Mouse (Mus musculus) ES-E14 (cell line): ENCODE data around the gene Cox10.

Source experiments
- CHD2 ChIP-seq: IDR thresholded peaks from 2 replicates; pipeline ENCODE4 v1.6.1; 2014; ENCODE audit warnings: mild to moderate bottlenecking, low read depth, low read length, inconsistent platforms
- HCFC1 ChIP-seq: IDR thresholded peaks from 2 replicates; pipeline ENCODE4 v1.6.1; 2012; ENCODE audit warnings: low read length, inconsistent platforms, borderline replicate concordance; ENCODE audit not compliant: insufficient read depth
- MAFK ChIP-seq: IDR thresholded peaks from 2 replicates; pipeline ENCODE4 v1.6.1; 2014; ENCODE audit warnings: mild to moderate bottlenecking, low read depth, low read length, inconsistent platforms; ENCODE audit not compliant: insufficient read depth
- ZC3H11A ChIP-seq: IDR thresholded peaks from 2 replicates; pipeline ENCODE4 v1.6.1; 2012; ENCODE audit warnings: low read depth, mild to moderate bottlenecking, inconsistent platforms, low read length, borderline replicate concordance
- ZNF384 ChIP-seq: IDR thresholded peaks from 2 replicates; pipeline ENCODE4 v1.6.1; 2012; ENCODE audit warnings: low read depth, low read length, inconsistent platforms

DNA sequence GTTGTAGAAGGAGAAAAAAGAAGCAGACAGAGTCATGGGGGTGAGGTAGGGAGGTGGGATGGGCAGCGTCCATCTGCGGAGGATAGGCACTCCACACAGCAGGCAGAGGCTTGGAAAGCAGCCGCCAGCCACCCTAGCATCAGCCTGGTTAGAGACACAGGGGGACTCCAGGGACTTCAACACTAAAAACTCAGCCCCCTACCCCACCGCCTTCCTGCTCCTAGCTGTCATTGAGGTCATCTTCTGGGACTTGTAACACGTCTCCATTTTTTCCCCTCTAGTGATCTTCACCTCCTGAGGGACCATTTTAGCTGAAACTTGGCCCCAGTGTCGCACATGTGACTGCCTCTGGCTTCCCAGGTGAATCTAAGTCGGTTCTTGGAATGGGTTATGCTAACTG is 88.5 kb downstream of the Cox10 start:
- TF ChIP-seq ZC3H11A (no peak), MAFK (no peak), CHD2 (no peak), ZNF384 (no peak), HCFC1 (no peak)
